Mouse (Mus musculus): ENCODE results near the gene Foxn3. TPM values are rescaled to one million over a fixed set of nuclear protein-coding genes. Genes with fewer than 3 reads are reported as not detected.
A peak's percentile ranks its signal among the peaks of the same experiment; 100 is the strongest.

Foxn3 gene
- polyA plus RNA-seq, 1 experiment from 2014 or later: 110 TPM

GRCm38 (mm10) chr12:99305324-99305723, 258.1 kb downstream of the Foxn3 start:
- H3K27me3 ChIP-seq: no peaks in the 10 kb centered on the region
- H3K27ac ChIP-seq: 0 out of 2 replicates have a peak overlapping the region, but pooled peaks have one; percentile 38
- no peak for ATAC-seq (ENCODE audit: insufficient number of reproducible peaks, low FRiP score, low TSS enrichment, low read depth)
- H3K9ac ChIP-seq: no peak overlapping the region
- WGBS: 62% methylated on average over 2 of the region's 2 CpGs
- no peaks in the 10 kb centered on the region for H3K9me3 ChIP-seq
- peaks cover 51% of the 10 kb centered on the region for H3K4me1 ChIP-seq
- no peaks in the 10 kb centered on the region for H3K36me3 ChIP-seq
- no peak overlapping the region for H3K4me2 ChIP-seq
- no peak overlapping the region for H3K4me3 ChIP-seq

GRCm38 (mm10) chr12:99304056-99304455, 259.3 kb downstream of the Foxn3 start:
- 44% methylated on average over 5 of the region's 5 CpGs for WGBS
- H3K27ac ChIP-seq: no peak overlapping the region
- no peak overlapping the region for H3K4me2 ChIP-seq
- no peaks in the 10 kb centered on the region for H3K36me3 ChIP-seq
- H3K9me3 ChIP-seq: no peaks in the 10 kb centered on the region
- H3K9ac ChIP-seq: no peak overlapping the region
- no peak for ATAC-seq (ENCODE audit: insufficient number of reproducible peaks, low FRiP score, low TSS enrichment, low read depth)
- H3K27me3 ChIP-seq: no peaks in the 10 kb centered on the region
- H3K4me3 ChIP-seq: no peak overlapping the region
- peaks cover 41% of the 10 kb centered on the region for H3K4me1 ChIP-seq

- Histone ChIP-seq H3K27me3 (no peaks in the 10 kb centered on the region), H3K9me3 (no peaks in the 10 kb centered on the region), H3K27ac (0 out of 2 replicates have a peak overlapping the region, but pooled peaks have one; percentile 5), H3K9ac (no peak overlapping the region), H3K4me3 (no peak overlapping the region), H3K4me2 (no peak overlapping the region), H3K4me1 (peaks cover 41% of the 10 kb centered on the region), H3K36me3 (no peaks in the 10 kb centered on the region)
- WGBS: 46% methylated on average over 6 of the region's 6 CpGs
- no peak for ATAC-seq (ENCODE audit: insufficient number of reproducible peaks, low FRiP score, low TSS enrichment, low read depth)
Measured at GRCm38 (mm10) chr12:99303581-99303980, 259.8 kb downstream of the Foxn3 start.

GRCm38 (mm10) chr12:99299900-99300299, 263.5 kb downstream of the Foxn3 start:
- Histone ChIP-seq H3K36me3 (no peaks in the 10 kb centered on the region), H3K4me1 (peaks cover 27% of the 10 kb centered on the region), H3K9me3 (no peaks in the 10 kb centered on the region), H3K27me3 (no peaks in the 10 kb centered on the region), H3K4me3 (no peak overlapping the region), H3K27ac (no peak overlapping the region), H3K4me2 (no peak overlapping the region), H3K9ac (no peak overlapping the region)
- ATAC-seq (ENCODE audit: insufficient number of reproducible peaks, low FRiP score, low TSS enrichment, low read depth): no peak
- WGBS: 39% methylated on average over 4 of the region's 4 CpGs

GRCm38 (mm10) chr12:99298851-99299600, 264.4 kb downstream of the Foxn3 start:
- Histone ChIP-seq H3K27ac (no peak overlapping the region), H3K9ac (no peak overlapping the region), H3K27me3 (no peaks in the 10 kb centered on the region), H3K4me2 (no peak overlapping the region), H3K9me3 (no peaks in the 10 kb centered on the region), H3K4me3 (no peak overlapping the region), H3K36me3 (no peaks in the 10 kb centered on the region), H3K4me1 (peaks cover 27% of the 10 kb centered on the region)
- ATAC-seq (ENCODE audit: insufficient number of reproducible peaks, low FRiP score, low TSS enrichment, low read depth): no peak
- WGBS: 52% methylated on average over 12 of the region's 12 CpGs

- Histone ChIP-seq H3K4me1 (peaks cover 28% of the 10 kb centered on the region), H3K9ac (no peak overlapping the region), H3K4me2 (no peak overlapping the region), H3K4me3 (no peak overlapping the region), H3K9me3 (no peaks in the 10 kb centered on the region), H3K36me3 (no peaks in the 10 kb centered on the region), H3K27ac (no peak overlapping the region), H3K27me3 (no peaks in the 10 kb centered on the region)
- 71% methylated on average over 6 of the region's 6 CpGs for WGBS
- ATAC-seq (ENCODE audit: insufficient number of reproducible peaks, low FRiP score, low TSS enrichment, low read depth): no peak
Measured at GRCm38 (mm10) chr12:99298242-99298641, 265.1 kb downstream of the Foxn3 start.

- no peak for ATAC-seq (ENCODE audit: insufficient number of reproducible peaks, low FRiP score, low TSS enrichment, low read depth)
- peaks cover 30% of the 10 kb centered on the region for H3K4me1 ChIP-seq
Measured at GRCm38 (mm10) chr12:99297792-99298191, 265.6 kb downstream of the Foxn3 start.

GRCm38 (mm10) chr12:99293532-99293931, 269.9 kb downstream of the Foxn3 start:
- Histone ChIP-seq H3K4me1 (peaks cover 23% of the 10 kb centered on the region), H3K27me3 (no peaks in the 10 kb centered on the region), H3K4me3 (no peak overlapping the region), H3K4me2 (no peak overlapping the region), H3K9ac (no peak overlapping the region), H3K9me3 (no peaks in the 10 kb centered on the region), H3K27ac (peak overlapping the region; percentile 24; the same call in 1 of the 2 replicates), H3K36me3 (0 out of 2 replicates have a peak, but pooled peaks cover 3% of the 10 kb centered on the region)
- WGBS: 47% methylated on average over 7 of the region's 7 CpGs
- no peak for ATAC-seq (ENCODE audit: insufficient number of reproducible peaks, low FRiP score, low TSS enrichment, low read depth)

More at GRCm38 (mm10) chr12:99297792-99298191, 265.6 kb downstream of the Foxn3 start:
- WGBS: 78% methylated on average over 2 of the region's 2 CpGs
- no peaks in the 10 kb centered on the region for H3K27me3 ChIP-seq
- no peak overlapping the region for H3K27ac ChIP-seq
- H3K36me3 ChIP-seq: no peaks in the 10 kb centered on the region
- no peak overlapping the region for H3K4me2 ChIP-seq
- H3K9me3 ChIP-seq: no peaks in the 10 kb centered on the region
- H3K4me3 ChIP-seq: no peak overlapping the region
- no peak overlapping the region for H3K9ac ChIP-seq

- Histone ChIP-seq H3K36me3 (0 out of 2 replicates have a peak, but pooled peaks cover 3% of the 10 kb centered on the region), H3K27ac (no peak overlapping the region), H3K27me3 (no peaks in the 10 kb centered on the region), H3K4me2 (no peak overlapping the region), H3K9me3 (no peaks in the 10 kb centered on the region), H3K4me3 (no peak overlapping the region), H3K9ac (no peak overlapping the region), H3K4me1 (peaks cover 25% of the 10 kb centered on the region)
- WGBS: 73% methylated on average over 6 of the region's 6 CpGs
- no peak for ATAC-seq (ENCODE audit: insufficient number of reproducible peaks, low FRiP score, low TSS enrichment, low read depth)
Measured at GRCm38 (mm10) chr12:99292152-99292551, 271.2 kb downstream of the Foxn3 start.

- Histone ChIP-seq H3K9me3 (no peaks in the 10 kb centered on the region), H3K27me3 (no peaks in the 10 kb centered on the region), H3K4me3 (no peak overlapping the region), H3K4me1 (peaks cover 43% of the 10 kb centered on the region), H3K9ac (no peak overlapping the region), H3K4me2 (no peak overlapping the region), H3K27ac (peak overlapping the region; percentile 43; the same call in 1 of the 2 replicates), H3K36me3 (0 out of 2 replicates have a peak, but pooled peaks cover 3% of the 10 kb centered on the region)
- 70% methylated on average over 5 of the region's 5 CpGs for WGBS
- ATAC-seq (ENCODE audit: insufficient number of reproducible peaks, low FRiP score, low TSS enrichment, low read depth): no peak
Measured at GRCm38 (mm10) chr12:99287081-99287480, 276.3 kb downstream of the Foxn3 start.

GRCm38 (mm10) chr12:99286662-99287061, 276.7 kb downstream of the Foxn3 start:
- no peak overlapping the region for H3K4me2 ChIP-seq
- H3K27ac ChIP-seq: peak overlapping the region; percentile 43
- 0 out of 2 replicates have a peak, but pooled peaks cover 3% of the 10 kb centered on the region for H3K36me3 ChIP-seq
- no peak overlapping the region for H3K9ac ChIP-seq
- no peaks in the 10 kb centered on the region for H3K9me3 ChIP-seq
- WGBS: 79% methylated on average over 6 of the region's 6 CpGs
- H3K4me3 ChIP-seq: no peak overlapping the region
- no peaks in the 10 kb centered on the region for H3K27me3 ChIP-seq
- no peak for ATAC-seq (ENCODE audit: insufficient number of reproducible peaks, low FRiP score, low TSS enrichment, low read depth)
- H3K4me1 ChIP-seq: peaks cover 43% of the 10 kb centered on the region

- WGBS: 75% methylated on average over 8 of the region's 8 CpGs
Measured at GRCm38 (mm10) chr12:99285656-99286055, 277.7 kb downstream of the Foxn3 start.

More at GRCm38 (mm10) chr12:99285656-99286055, 277.7 kb downstream of the Foxn3 start:
- Histone ChIP-seq H3K27ac (0 out of 2 replicates have a peak overlapping the region, but pooled peaks have one; percentile 27), H3K9me3 (no peaks in the 10 kb centered on the region), H3K9ac (no peak overlapping the region), H3K36me3 (no peaks in the 10 kb centered on the region), H3K4me2 (no peak overlapping the region), H3K4me1 (peaks cover 43% of the 10 kb centered on the region), H3K4me3 (no peak overlapping the region), H3K27me3 (no peaks in the 10 kb centered on the region)
- ATAC-seq (ENCODE audit: insufficient number of reproducible peaks, low FRiP score, low TSS enrichment, low read depth): no peak

Measured in limb, embryonic 15.5 days (tissue).